Mouse (Mus musculus) layer of hippocampus, adult 18-20 months (tissue): ENCODE measurements around the gene Tmem214. TPM values are rescaled to one million over a fixed set of nuclear protein-coding genes. Genes with fewer than 3 reads are reported as not detected.
A peak's percentile ranks its signal among the peaks of the same experiment; 100 is the strongest.

ENCODE experiments used
- DNase-seq, 2 experiments: peaks; one replicate each; pipeline ENCODE4 v3.0.0; 2022; ENCODE audit warnings: low spot score in 2 of 2
- long read RNA-seq: library from polyadenylated mRNA; stranded (forward); transcript quantifications from one replicate; pipeline ENCODE4 v2.0.0, GENCODE M21; 2021
- total RNA-seq, 2 experiments: library from RNA; stranded (reverse); gene quantifications; 2 replicates each; pipeline ENCODE4 v1.2.3; 2021

Gene Tmem214
- 10 to 100 TPM; 63.6 to 63.7 TPM for total RNA-seq
- long read RNA-seq, full-length matches to known transcripts, result 96 of 128 reads
- long read RNA-seq, partial matches to known transcripts, result 11 of 128 reads
- long read RNA-seq, other reads (novel, unspliced or antisense), result 21 of 128 reads

DNA sequence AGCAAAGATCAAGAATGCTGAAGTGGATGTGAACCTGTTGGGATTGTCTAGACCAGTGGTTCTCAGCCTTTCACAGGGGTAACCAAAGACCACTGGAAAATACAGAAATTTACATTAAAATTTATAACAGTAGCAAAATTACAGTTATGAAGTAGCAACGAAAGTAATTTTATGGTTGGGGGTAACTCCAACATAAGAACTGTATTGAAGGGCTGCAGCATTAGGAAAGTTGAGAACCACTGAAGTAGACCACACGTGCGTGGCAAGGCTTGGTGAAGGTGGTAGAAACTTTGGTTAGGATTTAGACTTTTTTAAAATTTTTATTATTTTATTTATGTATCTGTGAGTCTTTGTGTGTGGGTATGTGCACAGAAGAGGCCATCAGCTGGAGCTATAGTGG lies at the start of gene Tmem214:
Tmem214 (plus strand) TSS at position 301 of the 400 bp plus-strand sequence.
- DNase-seq, result no peak

DNA sequence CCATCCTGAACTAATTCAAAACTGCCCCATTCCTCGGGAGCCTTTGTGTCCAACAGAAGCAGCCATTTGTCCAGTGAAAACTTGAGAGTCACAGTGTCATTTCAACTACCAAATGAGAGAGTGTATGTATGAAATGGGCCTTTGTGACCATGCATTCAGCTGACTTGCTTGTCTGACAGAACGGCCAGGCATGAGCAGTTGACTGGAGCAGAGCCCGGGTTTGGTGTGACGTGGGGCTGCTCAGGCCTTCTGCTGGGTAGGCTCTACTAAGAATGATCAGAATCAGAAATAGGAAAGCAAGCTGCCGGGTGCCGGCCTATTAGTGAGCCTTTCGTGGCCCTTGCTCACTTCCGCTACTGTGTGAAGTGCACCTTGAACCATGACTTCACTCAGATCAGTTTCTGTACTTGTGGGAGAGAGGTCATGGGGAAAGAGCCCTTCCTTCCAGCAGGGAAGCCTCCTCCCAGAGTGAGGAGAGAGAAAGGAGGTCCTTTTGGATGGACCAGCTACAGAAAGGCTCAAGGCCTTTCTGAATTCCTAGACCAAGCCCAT lies 49.0 kb upstream of the Tmem214 start:
- peak in 1 of 2 experiments; percentile 63 for DNase-seq

DNA sequence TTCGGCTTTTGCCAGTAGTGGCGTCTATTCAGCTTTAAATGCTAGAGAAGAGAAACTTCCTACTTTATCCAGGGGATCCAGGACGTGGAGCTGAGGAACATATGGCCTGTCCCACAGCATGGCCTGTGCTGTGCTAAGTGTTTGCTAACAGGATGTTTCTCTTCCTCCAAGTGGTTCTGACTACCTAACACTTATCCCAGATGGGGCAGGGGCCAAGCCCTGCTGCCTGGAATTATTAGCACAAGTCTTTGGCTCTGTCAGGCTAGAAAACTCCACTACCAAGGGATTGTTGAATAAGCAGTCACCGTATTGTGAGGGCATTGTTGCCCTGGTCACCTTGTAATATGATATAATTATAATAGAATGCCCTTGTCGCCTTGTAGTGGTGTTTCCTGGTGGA lies 45.1 kb upstream of the Tmem214 start:
- no peak for DNase-seq

DNA sequence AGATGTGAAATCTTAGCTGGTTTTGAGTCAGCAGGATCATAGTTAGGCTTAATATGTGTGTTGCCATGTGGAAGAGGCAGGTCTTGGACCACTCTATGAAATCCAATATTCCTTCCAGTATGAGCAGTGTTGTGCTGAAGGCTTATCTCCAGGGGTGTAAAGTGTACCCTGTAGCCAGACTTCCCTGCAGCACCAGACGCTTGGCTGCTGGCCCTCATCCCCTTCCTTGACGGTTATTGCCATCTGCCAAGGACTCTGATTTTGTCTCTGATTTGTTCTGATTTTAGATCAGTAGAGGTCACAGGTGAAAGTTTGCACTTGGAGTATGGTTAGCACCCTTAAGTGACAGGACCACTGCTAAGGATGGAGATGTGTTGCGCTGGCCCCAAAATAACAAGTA lies 44.7 kb upstream of the Tmem214 start:
- no peak for DNase-seq

DNA sequence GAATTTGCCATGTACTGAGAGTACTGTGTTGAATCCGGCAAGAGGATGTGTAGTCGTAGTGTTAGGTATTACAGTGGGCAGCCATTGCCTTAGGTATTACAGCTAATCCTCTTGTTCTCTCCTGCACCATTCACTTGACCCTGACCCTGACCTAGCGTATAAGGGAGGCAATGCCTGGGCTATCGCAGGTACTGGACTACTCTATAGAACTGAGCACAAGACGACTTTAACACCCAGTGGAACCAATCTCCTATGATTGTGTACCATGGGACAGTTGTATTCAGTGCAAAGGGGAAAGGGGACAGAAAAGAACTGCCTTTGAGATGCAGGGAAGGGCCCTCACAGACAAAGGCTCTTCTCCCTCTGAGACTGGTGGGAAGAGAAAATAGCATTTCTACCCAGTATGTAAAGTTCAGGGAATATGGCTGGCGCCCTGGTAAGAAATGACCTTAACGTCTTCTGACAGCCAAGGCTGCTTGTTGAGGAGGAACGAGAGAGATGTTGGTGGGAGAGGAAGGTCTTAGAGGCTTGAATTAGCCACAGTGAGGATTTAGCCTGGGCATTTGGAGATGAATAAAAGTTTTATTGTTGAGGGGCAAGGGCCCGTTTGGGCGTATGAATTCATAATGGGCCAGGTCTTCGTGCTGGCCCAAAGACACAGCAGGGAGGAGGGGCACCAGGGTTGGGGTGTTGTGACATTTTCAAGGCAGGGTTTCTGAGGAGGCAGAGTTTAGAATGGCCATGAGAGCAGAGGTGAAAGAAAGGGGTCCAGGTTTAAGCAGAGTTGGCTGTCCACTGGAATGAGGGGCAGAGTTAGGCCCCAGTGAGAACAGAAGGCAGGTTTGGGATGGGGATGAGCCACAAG lies 43.5 kb upstream of the Tmem214 start:
- no peak for DNase-seq

DNA sequence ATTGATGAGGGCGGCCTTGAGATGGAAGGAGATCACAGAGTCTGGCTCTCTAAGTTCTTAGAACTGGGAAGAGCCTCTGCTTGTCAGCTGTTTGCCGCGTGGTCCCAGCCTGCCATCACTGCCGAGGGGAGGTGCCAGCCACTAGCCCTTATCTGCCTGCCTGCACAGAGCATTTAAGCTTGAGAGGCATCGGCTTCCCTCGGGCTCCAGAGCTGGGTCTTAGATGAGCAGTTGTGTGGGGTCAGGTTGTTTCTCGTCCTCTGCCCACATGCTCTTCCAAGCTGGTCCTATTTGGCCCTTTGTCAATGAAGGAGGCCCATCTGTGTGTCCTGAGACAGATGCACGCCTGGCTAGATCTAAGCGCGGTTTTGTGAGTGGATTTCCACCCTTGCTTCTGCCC lies 42.6 kb upstream of the Tmem214 start:
- DNase-seq, result no peak

DNA sequence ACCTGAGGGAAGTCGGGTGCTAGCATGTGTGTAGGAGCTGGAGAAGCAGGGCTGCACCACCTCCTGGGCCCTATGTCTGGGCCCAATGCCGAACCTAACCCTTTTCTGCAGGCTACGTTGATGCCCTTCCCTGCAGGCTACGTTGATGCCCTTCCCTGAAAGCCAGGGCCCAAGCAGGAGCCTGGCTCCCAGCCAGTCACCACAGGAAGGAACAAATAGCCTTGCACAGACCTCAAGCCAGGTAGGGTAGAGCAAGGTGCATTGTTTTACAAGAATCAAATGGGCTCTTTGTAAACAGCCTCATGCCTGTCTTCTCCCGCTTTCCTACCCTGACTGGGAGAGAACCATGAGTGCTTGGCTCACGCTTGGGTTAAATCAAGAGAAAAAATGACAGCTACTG lies 42.0 kb upstream of the Tmem214 start:
- DNase-seq, result no peak

DNA sequence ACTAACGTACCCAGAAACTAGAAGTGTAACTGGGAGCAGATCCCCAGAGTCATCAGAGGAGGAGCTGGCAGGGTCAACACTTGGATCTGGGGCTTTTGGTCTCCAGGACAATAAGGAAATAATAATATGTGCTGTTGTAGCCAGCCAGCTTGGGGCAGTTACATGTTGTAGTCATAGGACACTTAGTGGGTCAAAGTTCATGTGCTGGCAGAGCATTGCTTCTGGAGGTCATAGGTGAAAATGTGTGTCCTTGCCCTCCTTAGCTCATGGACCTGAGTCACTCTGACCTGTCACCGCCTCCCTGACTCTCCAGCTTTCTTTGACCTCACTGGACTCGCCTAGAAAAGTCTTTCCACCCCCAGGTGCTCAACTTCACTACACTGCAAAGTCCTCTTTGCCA lies 34.4 kb upstream of the Tmem214 start:
- no peak for DNase-seq

DNA sequence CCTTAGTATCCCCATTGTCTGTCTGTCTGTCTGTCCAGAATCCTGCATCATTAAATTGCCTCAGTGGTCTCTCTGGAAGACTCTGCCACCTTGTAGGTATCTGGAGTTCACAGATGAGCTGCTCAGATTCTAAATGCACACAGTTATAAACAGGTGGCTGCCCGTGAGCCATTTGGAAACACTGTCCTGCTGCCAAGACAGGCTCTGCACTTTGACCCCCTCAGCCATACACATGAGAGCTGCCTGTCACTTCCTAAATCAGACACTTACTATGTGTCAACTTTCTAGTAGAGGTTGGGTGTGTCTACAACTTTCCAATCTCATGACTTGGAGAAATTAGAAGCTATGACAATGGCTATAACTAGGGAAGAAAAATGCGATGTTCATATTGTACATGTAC lies 28.1 kb upstream of the Tmem214 start:
- DNase-seq, result no peak

DNA sequence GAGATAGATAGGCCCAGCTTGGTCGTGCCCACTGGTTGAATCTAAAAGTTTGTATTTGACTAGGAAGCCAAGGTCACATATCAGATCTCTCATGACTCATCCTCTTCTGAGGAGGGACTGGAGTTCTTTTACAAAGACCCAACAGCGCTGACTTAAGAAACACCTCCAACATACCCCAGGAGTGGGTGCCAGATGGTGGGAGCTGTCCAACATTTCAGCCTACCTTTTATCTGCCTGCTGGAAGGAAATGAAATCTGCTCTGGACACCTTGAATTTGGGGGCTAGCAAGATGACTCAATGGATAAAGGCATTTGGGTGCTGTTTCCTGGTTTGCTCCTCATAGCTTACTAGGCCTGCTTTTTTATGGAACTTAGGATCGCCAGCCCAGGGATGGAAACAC lies 25.9 kb upstream of the Tmem214 start:
- no peak for DNase-seq

DNA sequence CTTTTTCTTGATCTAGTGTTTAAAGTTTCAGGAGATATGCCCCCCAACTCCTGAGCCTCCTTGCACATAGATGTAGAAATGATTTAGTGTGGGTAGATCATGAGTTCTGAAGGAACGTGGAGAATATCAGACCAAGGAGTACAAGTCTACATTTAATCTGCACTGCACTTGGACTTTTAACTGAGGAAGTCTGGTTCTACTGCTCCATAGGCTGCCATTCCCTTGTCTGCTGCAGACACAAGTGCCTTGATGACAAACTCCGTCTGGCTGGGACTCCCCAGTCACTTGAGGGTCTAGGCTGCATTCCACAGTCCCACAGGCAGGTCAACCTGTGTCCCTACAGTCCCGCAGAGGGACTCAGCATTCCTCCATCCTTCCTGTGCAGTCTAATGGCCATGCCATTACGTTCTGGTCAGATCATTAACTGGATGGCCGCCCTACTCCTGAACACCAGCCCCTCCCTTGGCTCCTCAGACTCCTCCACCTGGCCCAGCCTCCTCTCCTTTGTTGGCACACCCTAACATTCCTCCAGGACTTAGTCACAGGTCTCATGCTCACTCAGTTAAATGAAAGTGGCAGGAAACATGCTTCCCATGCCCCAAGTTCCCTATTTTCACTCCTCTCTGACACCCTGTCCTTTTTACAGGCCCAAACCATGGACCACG lies 17.8 kb upstream of the Tmem214 start:
- DNase-seq, result no peak

DNA sequence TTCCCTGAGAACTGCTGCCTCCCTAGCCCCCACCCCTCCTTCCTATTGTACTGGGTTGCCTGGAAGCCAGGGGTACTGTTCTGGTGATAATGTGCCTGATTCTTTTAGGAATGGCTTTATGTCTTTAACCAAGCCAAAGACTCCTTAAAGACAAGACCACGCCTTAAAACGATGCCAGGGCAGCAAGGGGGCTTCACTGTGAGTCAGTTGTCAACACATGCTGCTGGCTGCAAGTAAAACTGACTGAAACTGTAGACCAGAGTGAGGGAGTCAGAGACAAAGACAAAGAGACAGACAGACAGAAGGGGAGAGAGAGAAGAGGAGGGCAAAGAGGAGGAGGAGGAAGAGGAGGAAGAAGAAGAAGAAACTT lies 17.3 kb upstream of the Tmem214 start:
- no peak for DNase-seq

DNA sequence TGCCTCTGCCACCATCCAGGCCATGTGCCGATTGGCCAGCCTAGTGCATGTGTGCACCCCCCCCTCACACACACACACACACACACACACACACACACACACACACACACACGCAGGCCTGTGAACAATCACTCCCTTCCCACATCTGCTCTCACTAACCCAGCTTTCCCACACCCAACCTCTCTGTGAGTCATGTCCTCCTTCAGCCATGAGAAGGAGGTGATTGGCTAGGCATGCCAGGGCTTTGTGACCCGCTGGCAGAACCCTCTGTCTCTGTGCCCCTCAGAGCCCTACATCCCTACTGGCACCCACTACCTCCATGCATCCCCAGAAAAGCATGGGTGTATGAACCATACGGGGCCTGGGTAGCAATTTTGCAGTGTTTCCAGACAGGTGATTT lies 14.3 kb upstream of the Tmem214 start:
- no peak for DNase-seq

DNA sequence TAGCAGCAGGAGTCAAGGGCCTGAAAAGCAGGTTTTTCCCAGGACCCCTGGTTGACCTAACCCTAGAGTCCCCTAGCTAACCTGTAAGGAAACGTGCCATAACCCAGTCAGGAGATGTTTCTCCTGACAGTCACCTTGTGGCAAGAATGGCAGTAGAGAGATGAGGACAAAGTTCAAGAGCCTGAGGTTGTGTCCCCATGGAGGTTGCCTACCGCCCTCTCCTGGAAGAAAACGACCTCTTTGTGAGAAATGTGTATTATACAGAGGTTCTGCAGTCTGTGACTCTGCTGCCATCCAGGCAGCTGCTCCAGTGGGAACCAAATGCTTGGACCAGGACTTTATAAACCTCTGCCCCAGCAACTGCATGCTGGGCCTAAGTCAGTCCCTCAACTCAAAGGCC lies 12.1 kb upstream of the Tmem214 start:
- DNase-seq, result no peak

DNA sequence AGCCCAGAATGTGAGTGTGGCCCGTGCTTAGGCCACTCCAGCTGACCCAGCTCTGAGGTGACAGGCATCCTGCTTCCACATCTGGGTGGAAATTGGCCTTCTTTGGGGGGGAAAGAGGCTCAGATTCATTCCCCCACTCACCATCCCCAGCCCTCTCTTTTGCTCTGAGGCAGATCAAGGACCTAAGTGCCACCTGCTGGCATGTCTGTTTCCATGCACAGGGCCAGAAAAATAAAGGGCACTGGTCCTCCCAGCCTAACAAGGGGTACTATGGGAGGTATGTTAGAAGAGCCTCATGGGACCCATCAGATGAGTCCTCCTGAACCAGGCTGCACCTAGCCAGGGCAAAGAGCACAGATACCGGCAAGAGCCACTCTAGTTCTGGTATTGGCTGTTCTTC lies 11.7 kb upstream of the Tmem214 start:
- no peak for DNase-seq

DNA sequence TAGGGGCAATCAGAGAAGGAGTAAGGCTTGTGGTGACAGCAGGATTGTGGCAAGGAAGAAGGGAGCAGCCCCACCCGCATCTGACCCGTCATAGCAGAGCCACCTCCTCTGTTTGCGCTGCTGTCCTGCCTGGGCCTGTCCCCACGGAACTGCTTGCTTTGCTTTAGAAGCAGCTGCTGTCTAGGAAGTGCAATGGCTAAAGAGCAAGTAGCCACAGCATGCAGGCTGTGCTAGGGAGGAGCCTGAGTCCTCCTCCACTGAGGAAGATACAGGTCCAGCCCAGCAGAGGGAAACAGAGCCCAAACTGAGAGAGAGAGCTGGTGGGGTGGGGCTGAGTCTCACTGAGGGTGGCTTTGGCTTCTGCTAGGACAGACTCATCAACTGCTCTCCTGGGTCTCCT lies 4.0 kb upstream of the Tmem214 start:
- no peak for DNase-seq

DNA sequence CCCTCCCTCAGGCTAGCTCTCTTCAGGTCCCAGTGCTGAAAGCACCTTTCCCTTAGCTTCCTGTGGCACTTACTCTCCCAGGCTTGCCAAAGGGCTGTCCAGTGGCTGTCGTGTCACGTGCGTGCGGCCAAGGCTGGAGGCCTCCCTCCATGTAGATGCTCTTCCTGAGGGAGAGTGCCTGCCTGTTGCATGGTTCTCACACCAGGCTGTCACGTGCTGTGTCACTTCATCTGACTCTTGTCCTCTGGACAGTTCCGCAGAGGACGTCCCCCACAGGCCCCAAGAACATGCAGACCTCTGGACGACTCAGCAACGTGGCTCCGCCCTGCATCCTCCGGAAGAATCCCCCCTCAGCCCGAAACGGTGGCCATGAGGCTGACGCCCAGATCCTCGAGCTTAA lies 3.5 kb upstream of the Tmem214 start:
- DNase-seq, result no peak

DNA sequence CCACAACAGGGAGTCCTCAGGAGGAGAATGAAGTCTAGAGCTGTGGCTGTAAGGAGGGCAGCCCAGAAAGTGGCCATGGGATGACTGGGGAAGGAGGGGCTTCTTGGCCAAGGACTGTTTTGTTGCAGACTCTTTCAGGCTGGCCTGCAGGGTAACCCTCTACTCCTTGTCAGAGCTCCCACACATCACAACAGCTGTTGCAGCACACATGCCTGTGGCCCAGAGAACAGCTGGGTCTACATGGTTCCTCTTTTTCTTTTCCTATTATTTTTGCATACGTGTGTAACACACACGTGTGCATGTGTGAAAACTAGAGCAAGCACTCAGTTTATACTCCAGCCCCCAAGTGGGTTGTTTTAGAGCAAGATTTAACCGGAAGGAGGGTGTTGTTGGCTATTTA lies 941 bp upstream of the Tmem214 start:
- DNase-seq, result no peak

DNA sequence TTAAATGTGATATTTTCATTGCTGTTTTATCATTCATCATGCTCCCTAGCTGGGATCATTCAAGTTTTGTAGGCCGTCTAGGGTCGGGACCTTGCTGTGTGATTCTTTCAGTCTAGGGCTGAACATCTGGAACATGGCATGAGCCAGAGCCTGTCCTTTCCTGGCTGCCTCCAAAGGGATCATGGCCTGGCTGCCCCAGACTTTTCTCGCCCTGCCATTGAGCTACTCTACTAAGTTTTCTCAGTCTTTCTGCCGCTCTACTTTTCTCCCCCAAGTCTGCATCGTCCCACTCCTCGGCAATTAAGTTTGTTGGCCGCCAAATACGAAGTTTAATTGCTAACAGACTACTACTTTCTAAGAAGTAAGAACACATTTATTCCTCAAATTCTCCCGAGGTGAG lies 1.2 kb downstream of the Tmem214 start:
- no peak for DNase-seq

DNA sequence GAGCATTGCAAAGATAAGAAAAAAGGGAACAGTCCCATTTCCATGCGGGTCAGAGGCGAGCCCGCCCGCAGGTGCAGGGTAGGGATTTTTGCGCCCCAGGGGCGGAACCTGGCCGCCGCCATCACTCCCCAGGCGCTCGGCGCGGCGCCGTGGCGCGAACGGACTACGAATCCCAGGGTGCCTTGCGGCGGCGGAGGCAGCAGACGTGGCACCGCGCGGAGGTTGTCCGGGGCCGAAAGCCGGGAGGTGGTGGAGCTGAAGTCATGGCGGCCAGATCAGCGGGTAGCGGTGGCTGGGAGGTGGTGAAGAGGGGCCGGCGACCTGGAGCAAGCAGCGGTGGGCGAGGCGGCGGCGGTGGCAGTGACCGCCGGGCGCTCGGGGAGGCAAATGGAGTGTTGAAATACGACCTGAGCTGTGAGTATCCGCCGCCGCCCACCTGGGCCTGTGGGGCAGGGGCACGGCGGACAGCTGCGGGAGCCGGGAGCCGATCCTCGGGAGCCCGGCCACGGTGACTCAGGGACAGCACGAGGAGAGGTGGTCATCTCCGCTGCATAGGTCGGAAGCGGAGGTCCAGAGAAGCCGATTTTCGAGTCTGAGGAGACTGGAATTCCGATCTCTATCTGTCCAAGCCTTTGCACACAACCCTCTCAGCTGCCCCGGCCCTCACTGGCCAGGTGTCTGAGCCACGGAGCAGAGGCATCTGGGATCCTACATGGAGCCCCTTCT lies 1.8 kb downstream of the Tmem214 start:
- peak; percentile 89 to 93 for DNase-seq

DNA sequence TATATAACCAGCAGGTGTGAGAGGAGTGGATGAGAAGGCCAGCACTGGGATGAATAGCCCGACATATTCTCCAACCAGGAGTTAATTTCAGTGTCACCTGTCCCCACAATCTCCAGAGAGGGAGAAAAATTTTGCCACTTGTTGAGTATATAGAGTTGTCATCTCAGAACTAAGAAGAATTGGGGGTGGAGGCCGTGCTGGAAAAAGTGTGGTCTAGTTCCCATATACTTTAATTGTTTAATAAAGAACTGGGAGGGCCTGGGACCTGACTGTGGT lies 2.3 kb downstream of the Tmem214 start:
- DNase-seq, result no peak

DNA sequence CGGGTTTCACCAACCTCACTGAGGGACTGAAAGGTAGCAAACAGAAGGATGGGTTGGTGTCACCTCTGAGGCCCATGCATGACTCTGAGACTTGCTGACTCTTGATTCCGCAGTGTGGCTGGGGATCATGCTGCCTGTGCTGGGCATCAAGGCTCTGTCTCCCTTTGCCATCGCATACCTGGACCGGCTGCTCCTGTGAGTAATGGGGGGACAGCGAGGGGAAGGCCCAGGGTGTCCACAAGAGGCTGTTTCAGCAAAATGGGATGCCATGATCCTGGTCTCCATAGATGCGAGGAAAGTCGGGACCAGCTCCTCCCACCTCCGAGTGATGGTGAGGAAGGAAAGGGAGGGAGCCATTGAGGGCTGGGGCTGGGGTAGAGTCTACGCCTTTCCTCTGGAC lies 4.8 kb downstream of the Tmem214 start:
- DNase-seq, result no peak
